Mouse (Mus musculus) lung, postnatal 4 days (tissue): Measurements from ENCODE around the gene Gda.

Source experiments
- DNase-seq, 2 experiments: peaks; one replicate each; pipeline ENCODE4 v3.0.0; 2021

Gene Gda

GRCm38 (mm10) chr19:21372395-21373072, 100.7 kb downstream of the Gda start:
- DNase-seq = no peak

DNA sequence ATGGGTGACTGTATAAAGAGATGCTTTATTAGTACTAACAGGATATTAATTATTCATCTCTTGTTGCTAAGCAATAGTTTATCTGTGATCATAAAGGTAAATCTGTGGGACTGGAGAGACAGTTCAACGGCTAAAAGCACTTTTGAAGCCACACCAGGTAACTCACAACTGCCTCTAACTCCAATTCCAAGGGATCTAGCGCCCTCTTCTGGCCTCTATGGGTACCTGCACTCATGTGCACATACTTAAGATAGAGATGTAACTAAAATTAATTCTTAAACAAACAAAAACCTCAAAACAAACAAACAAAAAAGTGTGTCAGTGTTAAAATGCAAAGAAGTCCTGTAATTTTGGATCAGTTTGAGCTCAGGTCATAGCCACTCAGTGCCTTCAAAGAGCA, 101.9 kb downstream of the Gda start:
- no peak for DNase-seq

- no peak for DNase-seq
Observed at GRCm38 (mm10) chr19:21370782-21371181, 102.5 kb downstream of the Gda start.

- no peak for DNase-seq
Observed at GRCm38 (mm10) chr19:21369175-21369574, 104.1 kb downstream of the Gda start.

- DNase-seq = no peak
Observed at GRCm38 (mm10) chr19:21368595-21368994, 104.7 kb downstream of the Gda start.

DNA sequence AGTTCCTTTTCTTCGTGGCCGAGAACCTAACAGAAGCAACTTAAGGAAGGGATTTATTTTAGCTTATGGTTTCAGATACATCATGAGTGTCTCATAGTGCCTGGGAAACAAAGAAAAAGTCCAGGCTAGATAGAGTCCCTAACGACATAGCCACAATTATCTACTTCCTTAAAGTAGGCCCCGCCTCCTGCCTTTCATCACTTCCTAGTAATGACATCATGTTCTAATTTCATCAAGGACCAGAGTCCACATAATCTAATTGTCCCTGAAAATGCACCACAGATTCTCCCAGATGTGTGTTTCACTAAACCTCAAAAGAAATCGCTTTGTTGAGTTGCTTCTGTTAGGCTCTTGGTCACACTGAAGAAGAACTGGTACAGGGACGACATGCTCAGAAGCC, 115.5 kb downstream of the Gda start:
- no peak for DNase-seq

- DNase-seq = no peak
Observed at GRCm38 (mm10) chr19:21349634-21350033, 123.6 kb downstream of the Gda start.

- DNase-seq = no peak
Observed at GRCm38 (mm10) chr19:21346646-21347045, 126.6 kb downstream of the Gda start.
